Mouse (Mus musculus) large intestine, adult 2 months (tissue): ENCODE results near the gene Pik3ap1. TPM values are rescaled to one million over a fixed set of nuclear protein-coding genes. Genes with fewer than 3 reads are reported as not detected.

Experiments used
- DNase-seq: peaks from one replicate; pipeline ENCODE4 v3.0.0-alpha.2; 2012; ENCODE audit warnings: low read depth, low spot score
- WGBS: fragments of 180-500 bp; shearing (Covaris S2); methylation state at CpG from one replicate; pipeline ENCODE4 v1.1.7; 2018; 5-methylcytosine and 5-hydroxymethylcytosine counted together
- polyA plus RNA-seq: library from polyadenylated mRNA; depleted of rRNA; stranded (reverse); fragments of >200 nt; gene quantifications from 2 replicates; pipeline ENCODE4 v1.2.3, GENCODE M21; 2012

Gene Pik3ap1
- polyA plus RNA-seq, 1 experiment = 13.1 TPM

DNA sequence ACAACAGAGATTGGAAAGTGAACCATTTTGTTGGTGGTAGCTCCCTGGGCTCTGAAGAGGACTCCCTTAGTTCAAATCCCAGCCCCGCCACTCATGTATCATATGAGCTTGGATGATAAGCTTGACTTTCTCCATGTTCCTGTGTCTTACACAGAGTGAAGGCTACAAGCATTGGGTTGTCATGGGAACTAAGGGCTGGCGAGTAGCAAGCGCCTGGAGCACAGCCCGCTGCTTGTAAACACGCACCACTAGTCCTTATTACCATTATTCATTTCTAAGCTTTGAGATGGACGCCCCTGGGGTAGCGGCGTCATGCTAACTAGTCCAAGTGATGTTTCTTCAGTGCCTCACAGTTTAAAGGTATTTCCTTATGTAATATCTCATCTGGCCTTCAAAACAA, 85.5 kb downstream of the Pik3ap1 start:
- 87% methylated on average over 8 of the region's 8 CpGs for WGBS
- no peak for DNase-seq

DNA sequence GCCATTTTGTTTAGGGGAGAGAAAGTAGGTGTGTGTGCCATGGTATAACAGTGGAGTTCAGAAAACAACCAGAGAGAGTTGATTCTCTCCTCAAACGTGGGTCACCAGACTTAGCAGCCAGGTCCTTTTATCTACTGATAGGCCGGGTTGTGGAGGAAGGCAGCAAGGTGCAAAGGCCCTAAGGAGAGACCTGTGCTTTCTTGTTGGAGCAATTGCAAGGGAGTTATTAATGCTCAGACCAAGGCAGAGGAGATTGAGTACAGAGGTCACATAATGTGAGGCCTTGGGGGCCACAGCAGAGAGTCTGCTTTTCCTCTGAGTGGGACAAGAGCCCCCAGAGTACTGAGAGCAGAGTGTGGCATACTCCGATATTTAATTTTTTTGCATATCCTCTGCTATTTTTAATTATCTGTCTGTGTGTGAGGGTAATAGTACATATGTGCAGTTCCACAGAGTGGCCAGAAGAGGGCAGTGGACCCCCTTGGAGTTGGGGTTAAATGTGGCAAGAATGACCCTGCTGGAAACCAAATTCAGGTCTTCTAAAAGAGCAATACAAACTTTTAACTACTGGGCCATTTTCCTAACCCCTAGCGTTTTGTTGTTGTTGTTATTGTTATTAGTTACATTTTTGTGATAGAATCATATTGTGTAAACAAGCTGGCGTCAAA, 93.8 kb downstream of the Pik3ap1 start:
- DNase-seq = no peak
- WGBS = 80% methylated on average over 5 of the region's 5 CpGs

DNA sequence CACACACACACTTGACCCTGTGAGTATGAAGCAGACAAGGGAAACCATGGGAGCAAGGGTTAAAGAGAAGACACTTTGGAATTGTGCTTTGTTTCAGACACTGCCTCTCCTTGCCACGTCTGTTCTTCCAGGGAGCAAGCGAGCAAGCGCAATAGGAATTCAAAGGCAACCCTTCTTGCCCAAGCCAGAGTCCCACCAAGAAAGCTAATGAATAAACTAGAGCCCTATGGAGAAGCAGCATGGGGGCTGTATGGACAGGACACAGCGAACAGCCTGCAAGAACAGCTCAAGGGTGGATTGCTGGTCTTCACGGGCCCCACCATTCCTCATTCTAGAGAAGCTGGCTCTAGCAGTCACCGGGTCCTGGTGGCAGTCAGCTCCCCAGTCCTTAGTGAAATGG, 96.3 kb downstream of the Pik3ap1 start:
- WGBS = 75% methylated on average over 6 of the region's 6 CpGs
- DNase-seq = no peak

DNA sequence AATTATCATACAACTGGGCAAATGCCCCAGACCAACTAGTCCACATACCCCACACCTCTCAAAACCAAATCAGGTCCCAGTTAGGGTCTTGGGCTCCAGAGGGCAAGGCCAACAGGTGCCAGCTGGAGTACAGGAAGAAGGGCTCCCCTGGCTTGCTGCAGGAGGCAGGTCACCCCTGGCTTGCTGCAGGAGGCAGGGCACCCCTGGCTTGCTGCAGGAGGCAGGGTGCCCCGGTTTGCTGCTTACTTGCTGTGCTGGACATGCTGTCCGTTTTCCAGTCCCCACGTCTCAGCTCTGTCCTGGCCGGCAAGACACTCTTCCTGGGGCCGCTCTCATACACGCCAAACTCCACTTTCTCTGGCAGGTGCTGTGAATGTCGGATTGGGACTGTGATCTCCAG, 97.7 kb downstream of the Pik3ap1 start:
- 89% methylated on average over 7 of the region's 7 CpGs for WGBS
- no peak for DNase-seq

DNA sequence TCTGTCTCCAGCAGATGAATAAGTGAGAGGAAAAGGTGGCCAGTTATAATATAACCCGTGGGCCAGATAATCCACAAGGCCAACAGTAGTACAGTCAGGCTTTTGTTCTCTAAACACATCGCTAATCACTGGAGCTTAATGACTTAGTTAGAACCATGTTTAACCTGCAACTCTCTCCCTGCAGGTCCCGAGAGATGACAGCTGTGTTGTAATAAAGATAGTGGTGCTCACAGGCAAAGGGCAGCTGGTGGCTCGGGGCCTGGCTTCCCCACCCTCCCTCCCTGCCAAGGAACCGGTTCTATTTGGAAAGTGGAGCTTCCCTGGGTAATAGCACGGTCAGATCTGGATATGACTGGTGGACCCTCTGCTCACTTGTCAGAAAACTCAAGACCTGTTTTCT, 100.4 kb downstream of the Pik3ap1 start:
- DNase-seq = no peak

DNA sequence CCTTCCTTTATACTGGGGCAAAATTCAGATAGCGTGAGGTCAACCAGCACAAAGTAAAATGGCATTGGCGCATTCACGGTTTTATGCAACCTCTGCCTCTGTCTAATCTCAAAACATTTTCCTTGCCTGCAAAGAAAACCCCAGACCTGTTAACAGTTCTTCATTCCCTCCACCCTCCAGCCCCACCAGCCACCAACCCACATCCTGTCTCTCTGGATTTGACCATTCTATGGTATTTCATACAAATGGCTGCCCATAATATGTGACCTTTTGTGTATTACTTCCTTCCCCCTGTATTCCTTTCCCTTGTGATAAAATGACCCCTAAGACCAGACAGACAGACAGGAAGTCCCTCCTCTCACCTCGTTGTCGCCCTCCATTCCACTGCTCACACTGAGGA, 102.2 kb downstream of the Pik3ap1 start:
- WGBS = 65% methylated on average over 5 of the region's 5 CpGs
- no peak for DNase-seq

More for the DNA sequence above, 100.4 kb downstream of the Pik3ap1 start:
- WGBS = 18% methylated on average over 6 of the region's 6 CpGs

DNA sequence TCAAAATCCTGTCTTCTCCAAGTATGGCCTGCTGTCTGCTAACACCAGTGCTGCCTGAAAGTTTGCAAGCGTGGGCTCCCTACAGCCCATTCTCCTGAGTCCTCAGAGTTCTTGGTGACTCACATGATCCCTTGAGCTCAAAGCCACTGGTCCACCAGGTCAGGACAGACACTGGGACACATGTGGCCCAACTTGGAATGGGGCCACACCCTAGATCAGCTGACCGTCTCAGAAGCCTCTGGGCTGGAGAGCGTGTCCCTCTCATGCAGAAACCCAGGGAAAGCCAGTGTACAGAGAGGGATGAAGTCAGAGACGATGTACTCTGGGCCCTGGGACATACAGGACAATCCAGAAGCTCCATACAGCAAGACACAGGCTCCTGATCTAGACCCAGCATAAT, 102.7 kb downstream of the Pik3ap1 start:
- 80% methylated on average over 4 of the region's 4 CpGs for WGBS
- no peak for DNase-seq

DNA sequence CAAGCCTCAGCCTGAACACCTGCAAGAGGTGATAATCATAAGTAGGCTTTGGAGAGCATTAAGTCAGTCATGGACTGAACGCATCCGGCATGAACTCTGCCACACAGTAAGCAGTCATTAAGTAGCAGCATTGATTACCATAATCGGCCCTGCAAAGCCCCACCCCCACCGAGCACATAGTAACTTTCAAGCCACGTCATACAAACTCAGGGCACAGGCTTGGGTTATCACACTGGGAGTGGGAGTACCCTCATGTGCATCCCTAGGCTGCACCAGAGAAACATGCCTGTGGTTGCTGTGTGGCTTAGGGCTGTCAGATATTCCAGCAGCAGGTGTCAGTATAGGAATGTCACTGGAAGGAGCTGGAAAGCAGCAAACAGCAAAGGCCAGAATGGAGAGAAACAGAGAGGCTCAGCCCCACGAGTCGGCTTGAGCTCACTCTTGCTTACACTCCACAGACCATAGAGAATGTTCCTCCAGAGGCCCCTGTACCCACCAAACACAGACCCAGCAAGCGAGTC, 105.1 kb downstream of the Pik3ap1 start:
- 49% methylated on average over 8 of the region's 8 CpGs for WGBS

DNA sequence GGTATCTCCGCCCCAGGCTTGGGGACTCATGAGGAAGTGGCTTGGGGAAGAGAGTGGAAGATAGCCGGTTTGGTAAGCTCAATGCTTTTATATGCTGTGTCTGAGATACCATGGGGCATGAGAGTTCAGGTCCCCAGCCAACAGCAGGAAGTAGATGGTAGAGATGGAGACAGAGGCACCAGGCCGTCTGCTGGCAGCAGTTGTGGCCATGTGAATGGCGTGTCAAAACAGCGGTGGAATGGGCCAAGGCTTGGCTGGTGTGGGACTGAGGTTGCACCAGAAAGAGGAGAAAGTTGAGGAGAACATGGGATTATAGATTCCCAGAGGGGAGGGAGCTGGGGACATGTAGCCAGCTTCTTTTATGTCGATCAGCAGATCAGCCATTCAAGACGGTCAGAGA, 106.3 kb downstream of the Pik3ap1 start:
- DNase-seq = no peak
- 82% methylated on average over 7 of the region's 7 CpGs for WGBS

More for the DNA sequence above, 105.1 kb downstream of the Pik3ap1 start:
- no peak for DNase-seq

DNA sequence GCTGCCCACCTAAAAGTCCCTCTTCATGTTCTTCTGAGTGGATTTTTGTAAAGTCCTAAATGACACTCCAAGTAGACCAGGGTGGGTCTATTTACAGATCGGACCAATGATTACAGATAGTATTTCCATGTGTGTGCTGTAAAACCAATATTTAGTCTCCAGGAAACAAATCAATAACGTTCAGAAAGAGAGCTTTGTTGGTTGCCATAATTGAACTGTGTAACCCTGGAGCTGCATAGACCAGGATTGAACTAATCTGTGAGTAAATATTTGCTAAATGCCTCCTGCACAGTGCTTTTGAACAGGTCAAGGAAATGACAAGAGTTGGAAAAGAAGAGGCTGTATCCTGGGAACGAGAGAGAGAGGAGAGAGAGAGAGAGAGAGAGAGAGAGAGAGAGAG, 109.3 kb downstream of the Pik3ap1 start:
- DNase-seq = no peak
- 26% methylated on average over 3 of the region's 3 CpGs for WGBS

DNA sequence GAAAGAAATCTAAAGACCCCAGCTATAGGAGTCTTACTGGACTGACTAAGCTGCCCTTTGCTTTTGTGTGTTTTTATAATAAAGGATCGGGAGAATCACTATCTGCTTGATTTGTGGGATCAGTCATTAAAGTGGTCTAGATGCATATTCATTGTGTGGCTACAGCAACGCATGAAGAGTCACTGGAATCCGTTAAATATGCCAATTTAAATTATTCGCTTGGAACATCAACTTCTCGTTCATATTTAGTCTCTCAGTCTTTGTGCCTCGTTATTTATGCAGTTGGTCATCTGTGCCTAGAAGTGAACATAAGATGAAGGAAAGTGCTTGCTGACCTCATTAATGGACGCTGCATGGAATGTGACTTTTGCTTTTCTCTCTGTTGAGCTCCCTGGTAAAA, 114.0 kb downstream of the Pik3ap1 start:
- 82% methylated on average over 7 of the region's 7 CpGs for WGBS
- no peak for DNase-seq

DNA sequence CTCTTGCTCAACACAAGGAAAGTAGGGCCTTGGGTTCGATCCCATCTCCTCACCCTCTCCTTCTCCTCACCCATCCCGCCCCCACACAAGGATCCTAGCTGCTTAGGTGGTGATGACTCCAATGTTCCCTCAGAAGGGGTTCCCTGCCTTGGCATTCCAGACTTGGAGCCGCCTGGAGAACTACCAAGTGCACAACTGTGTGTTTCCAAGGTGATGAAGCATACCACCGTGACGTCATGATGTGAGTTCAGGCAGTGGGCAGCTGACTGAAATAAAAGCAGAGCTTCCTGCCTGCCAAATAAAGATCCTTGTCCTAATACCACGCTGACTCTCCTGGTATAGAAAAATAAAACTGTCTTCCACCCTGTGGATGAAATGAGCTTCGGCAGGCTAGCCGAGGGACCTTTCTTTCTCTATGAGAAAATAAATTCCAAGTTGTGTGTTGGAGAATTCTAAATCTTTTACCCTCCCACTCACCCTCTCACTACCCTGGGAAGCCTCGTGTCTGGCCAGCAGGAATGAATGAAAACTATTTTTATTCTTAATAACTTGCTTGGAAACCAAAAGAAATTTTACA, 114.7 kb downstream of the Pik3ap1 start:
- no peak for DNase-seq
- WGBS = 54% methylated on average over 9 of the region's 9 CpGs

DNA sequence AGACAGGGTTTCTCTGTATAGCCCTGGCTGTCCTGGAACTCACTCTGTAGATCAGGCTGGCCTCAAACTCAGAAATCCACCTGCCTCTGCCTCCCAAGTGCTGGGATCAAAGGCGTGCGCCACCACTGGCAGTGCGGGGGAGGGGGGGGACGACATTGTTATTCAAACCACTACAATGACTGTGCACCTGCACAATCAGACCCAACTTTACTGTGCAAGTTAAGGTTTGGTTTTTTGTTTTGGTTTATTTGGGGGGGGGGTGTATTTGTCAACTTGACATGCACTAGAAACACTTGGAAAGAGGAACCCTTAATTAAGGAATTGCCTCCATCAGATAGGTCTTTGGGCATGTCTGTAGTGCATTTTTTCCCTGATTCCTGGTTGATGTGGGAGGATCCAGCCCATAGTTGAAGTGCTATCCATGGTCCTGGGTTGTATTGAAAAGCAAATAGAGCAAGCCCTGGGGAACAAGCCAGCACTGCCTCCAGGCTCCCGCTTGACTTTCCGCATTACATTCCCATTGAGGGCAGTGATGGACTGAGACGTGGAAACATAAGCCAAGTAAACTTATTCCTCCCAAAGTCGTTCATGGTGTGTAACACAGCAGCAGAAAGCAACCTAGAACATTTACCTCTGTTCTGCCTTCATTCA, 118.5 kb downstream of the Pik3ap1 start:
- no peak for DNase-seq

DNA sequence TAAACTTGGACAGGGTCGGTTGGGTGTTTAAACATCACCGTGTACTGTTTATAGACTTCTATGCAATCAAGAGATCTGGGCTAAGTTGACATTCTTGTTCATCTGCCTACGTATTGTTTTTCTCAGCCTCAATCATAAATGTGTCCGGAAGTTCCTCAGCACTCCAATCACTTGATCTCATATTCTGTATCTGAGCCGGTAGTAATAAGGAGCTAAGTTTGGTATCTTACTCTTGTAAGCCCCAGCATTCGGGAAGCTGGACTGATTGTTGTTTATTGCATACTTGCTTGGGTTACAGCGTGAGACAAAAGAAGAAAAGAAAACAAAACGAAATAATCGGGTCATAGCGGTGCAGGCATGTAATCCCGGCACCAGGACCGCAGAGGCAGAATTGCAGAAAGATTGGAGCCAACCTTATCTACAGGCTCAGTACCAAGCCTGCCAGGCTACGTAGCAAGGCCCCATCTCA, 120.5 kb downstream of the Pik3ap1 start:
- 10% methylated on average over 13 of the region's 13 CpGs for WGBS

More for the DNA sequence above, 118.5 kb downstream of the Pik3ap1 start:
- 68% methylated on average over 8 of the region's 8 CpGs for WGBS

DNA sequence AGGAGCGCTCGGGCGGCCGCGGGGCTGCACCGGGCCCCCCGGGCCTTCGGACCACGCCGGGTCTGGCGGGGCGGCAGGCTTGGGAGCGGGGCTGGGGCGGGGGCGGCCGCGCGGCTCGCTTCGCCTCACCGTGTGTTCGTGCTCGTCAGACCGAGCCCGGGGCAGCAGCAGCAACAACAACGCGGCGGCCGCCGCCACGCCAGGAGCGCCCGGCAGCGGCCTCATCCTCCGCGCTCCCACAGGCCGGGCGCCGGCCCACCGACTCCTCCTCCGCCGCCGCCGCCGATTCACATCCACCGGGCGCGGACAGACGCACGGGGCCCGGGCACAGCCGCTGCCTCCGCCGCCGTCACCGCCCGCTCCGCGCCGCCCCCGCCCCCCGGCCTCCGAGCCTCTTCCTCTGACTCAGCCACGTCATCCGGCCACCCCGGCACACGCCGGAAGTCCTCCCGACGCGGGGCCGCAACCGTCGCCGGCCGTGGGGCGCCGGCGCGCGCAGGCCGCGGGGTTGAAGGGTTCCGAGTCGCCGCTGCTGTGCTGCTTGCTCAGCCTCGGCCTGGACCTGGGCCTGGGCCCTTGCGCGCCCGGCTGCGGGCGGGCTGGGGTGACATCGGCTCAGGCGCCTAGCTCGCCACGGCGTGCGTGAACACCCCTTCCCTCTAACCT, 121.1 kb downstream of the Pik3ap1 start, which contains the start of gene Tm9sf3:
Tm9sf3 (minus strand) TSS at position 368 of the 666 bp plus-strand sequence.
- no peak for DNase-seq
- under 1% methylated on average over 95 of the region's 98 CpGs for WGBS

More for the DNA sequence above, 120.5 kb downstream of the Pik3ap1 start:
- no peak for DNase-seq

DNA sequence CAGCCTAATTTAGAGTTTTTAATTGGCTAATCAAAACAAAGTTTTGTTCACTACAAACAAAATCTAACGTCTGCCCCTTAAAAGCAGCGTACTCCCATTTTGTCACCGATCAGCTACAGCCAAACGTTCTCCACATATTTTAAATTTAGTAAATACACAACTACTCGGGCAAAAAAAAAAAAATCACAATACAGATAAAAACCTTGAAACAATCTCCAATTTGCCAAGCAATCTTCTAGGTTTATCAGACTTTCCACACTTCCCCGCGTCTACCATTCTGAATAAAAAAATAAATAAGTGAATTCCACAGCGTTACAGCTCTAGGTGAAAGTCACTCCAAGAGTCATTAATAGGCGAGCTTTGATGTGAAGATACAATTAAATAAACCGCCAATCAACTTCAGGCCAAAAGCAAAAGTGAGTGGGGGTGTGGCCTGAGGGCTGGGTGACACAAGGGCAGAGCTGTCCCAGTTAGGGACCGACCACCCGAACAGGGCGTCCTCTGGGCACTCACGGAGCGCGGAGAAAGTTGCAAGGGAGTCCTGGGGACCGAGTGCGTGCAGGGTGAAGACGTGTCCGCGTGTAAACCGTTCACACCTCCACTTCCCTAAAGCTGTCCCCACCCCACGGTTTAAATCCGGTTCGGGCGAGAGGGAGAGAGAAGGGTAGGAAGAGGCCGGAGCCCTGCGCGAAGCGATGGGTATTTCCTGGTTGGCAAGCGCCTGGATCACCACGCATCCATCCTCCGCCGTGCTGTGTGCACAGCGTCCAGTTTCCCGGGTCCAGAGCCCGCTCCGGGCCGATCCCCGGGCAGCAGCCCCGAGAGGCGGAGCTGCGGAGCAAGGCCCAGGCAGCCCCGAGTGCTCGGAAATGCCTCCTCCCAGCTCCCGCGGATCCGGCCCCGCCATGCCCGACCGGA, 121.9 kb downstream of the Pik3ap1 start:
- WGBS = 1% methylated on average over 51 of the region's 51 CpGs
- DNase-seq = no peak

DNA sequence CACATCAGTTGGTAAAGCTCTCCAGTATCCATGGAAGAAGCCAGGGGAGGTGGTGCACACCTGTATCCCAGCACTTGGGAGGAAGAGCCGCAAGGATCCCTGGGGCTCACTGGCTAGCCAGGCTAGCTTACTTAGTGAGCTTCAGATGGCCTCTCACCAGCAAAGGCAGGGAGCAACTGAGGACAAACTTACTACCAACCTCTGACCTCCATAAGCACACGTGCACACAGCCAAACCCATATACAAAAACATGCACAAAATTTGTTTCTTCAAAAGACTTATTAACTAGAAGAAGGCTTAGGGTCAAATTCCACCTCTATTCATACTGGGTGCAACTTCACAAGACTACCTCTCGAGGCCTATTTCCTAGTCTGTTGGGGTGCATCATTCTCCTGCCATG, 124.2 kb downstream of the Pik3ap1 start:
- DNase-seq = no peak
- 32% methylated on average over 3 of the region's 3 CpGs for WGBS

DNA sequence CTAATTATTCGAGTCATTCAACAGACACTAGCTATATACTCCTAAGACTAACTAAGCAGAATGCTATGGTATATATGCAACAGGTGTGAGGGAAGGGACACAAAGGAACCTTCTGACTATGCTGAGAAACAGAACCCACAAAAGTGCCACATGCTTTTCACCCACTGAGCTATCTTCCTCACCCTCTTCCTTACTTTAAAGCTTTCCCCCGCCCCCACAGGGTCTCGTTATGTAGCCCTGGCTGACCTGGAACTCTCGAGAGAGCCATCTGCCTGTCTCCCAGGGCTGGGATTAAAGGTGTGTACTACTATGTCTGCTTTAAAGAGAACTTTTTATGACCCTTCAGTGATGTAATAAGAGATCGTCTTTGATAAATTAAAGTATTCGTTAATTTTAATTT, 125.6 kb downstream of the Pik3ap1 start:
- DNase-seq = no peak
- WGBS = 57% methylated on average over 6 of the region's 6 CpGs

DNA sequence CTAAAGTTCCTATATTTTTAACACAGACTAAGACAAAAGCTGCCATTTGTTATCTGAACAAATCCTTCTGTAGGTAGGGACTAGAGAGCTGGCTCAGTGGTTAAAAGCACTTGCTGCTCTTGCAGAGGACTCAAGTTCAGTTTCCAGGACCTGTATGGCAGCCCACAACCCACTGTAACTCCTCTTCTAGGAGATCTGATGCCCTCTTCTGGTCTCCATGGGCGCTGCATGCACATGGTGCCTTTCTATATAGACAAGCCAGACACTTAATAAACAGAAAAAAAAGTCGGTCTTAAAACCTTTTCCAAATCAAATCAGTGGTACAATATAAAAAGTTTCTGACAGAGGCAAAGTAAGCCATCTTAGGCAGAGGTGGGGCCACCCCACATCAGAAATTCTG, 126.2 kb downstream of the Pik3ap1 start:
- WGBS = 46% methylated on average over 2 of the region's 2 CpGs
- no peak for DNase-seq
